ENCODE assay signal across 8 mouse cellular contexts in genomic region chr2:172370411-172371223, GRCm38 (mm10). TPM values are rescaled to one million over a fixed set of nuclear protein-coding genes. Genes with fewer than 3 reads are reported as not detected.
DNase-seq lines count a peak whose midpoint lies in the region; ATAC-seq and TF ChIP-seq lines count a peak whose summit lies in the region.

Aurka (minus strand) TSS chr2:172370535.
Cstf1 (plus strand) TSS chr2:172370681.

- peak; percentile 99 for ATAC-seq in activated CD4-positive, CD25-positive, alpha-beta regulatory T cell, adult 4 months

- peaks cover 2% of the 10 kb centered on the region; the same call in 1 of the 2 replicates for H3K4me1 ChIP-seq in cortical plate, adult 2 months (ENCODE audit: control insufficient read depth, insufficient read depth, low read length)
- H3K4me1 ChIP-seq in megakaryocyte, embryonic 14.5 days: peaks cover 60% of the 10 kb centered on the region

- H3K27ac ChIP-seq in cortical plate, adult 2 months (ENCODE audit: insufficient read depth, low read length): peak within 1 kb of the TSS; percentile 72

- no peaks in the 10 kb centered on the region for H3K27me3 ChIP-seq in megakaryocyte, embryonic 14.5 days (replicated peaks)

- peak; percentile 69; the same call in 1 of the 2 replicates for TF ChIP-seq POLR2A in cortical plate, adult 2 months (IDR thresholded peaks at IDR 0.05; ENCODE audit: extremely low read depth, insufficient read depth, low read length)

- no peaks in the 10 kb centered on the region for H3K9me3 ChIP-seq in megakaryocyte, embryonic 14.5 days

- H3K4me3 ChIP-seq in cortical plate, adult 2 months (ENCODE audit: insufficient read depth, low read length): peak within 1 kb of the TSS; percentile 57
- H3K4me3 ChIP-seq in megakaryocyte, embryonic 14.5 days (replicated peaks): peak within 1 kb of the TSS; percentile 100

- H3K36me3 ChIP-seq in megakaryocyte, embryonic 14.5 days (replicated peaks; ENCODE audit: low read length): peaks cover 64% of the 10 kb centered on the region

- no peak for TF ChIP-seq CTCF in cortical plate, adult 2 months (IDR thresholded peaks at IDR 0.05; ENCODE audit: extremely low read depth, insufficient read depth, low read length)

- peak; percentile 89 to 90 for DNase-seq in gastrocnemius, adult 8-10 months (ENCODE audit: low spot score in 2 of 2)
- peak; percentile 93 for DNase-seq in hindlimb bud, embryonic 11.5 days (ENCODE audit: extremely low spot score, low read depth, low spot score)
- peak; percentile 94 to 97 for DNase-seq in left cerebral cortex, adult 8-10 months (ENCODE audit: low spot score in 2 of 2)
- peak; percentile 97 to 98 for DNase-seq in right cerebral cortex, postnatal 10 days (ENCODE audit: low spot score in 2 of 2)
- peak; percentile 90 for DNase-seq in urinary bladder, postnatal 25 days (ENCODE audit: low spot score)

RNA-seq across cellular contexts. Expression of gene Aurka, which starts in this region (rescaled TPM):
- polyA plus RNA-seq in activated CD4-positive, CD25-positive, alpha-beta regulatory T cell, adult 4 months (2017; shearing (Covaris generic)): 10 to 100 TPM; 14.6 to 18.4 TPM
- 1.1 and 1.7 TPM in 2 replicates for polyA plus RNA-seq in cortical plate, adult 2 months (2012; rRNA removed)
- 10 to 100 TPM in 2 of 4 experiments, 1 to 10 TPM in 2; 6.3 to 16.2 (median 11.4) TPM for total RNA-seq in gastrocnemius, adult 8-10 months (2022)
- total RNA-seq in left cerebral cortex, adult 8-10 months (2022): 1 to 10 TPM in 3 of 4 experiments, under 1 TPM in 1; 0.93 to 2.3 (median 1.8) TPM
- 7.0 and 9.6 TPM in 2 replicates for polyA plus RNA-seq in megakaryocyte, embryonic 14.5 days (2012; ENCODE audit: insufficient read depth, low replicate concordance)

RNA-seq across cellular contexts. Expression of gene Cstf1, which starts in this region (rescaled TPM):
- 10 to 100 TPM; 32.3 to 35.7 TPM for polyA plus RNA-seq in activated CD4-positive, CD25-positive, alpha-beta regulatory T cell, adult 4 months (2017; shearing (Covaris generic))
- polyA plus RNA-seq in cortical plate, adult 2 months (2012; rRNA removed): 25.7 and 26.6 TPM in 2 replicates
- total RNA-seq in gastrocnemius, adult 8-10 months (2022): 10 to 100 TPM; 16.6 to 20.2 (median 19.3) TPM
- total RNA-seq in left cerebral cortex, adult 8-10 months (2022): 10 to 100 TPM; 24.8 to 36.1 (median 29.7) TPM
- polyA plus RNA-seq in megakaryocyte, embryonic 14.5 days (2012; ENCODE audit: insufficient read depth, low replicate concordance): 7.2 and 7.4 TPM in 2 replicates

Comparison
In these comparisons a context has a peak if more than half of its experiments do, and no peak if none do; other contexts are left out.
1. Peak in every context shown above with its lines: DNase-seq, ATAC-seq, H3K4me3 ChIP-seq and H3K27ac ChIP-seq.